Mouse (Mus musculus) lung, postnatal 10 days (tissue): ENCODE measurements at regions not wholly inside any gene's neighbourhood (a gene's known extent, or its start where the extent isn't known, plus 50 kb on each side); places are given as distances from the start of the nearest gene placed in this dataset.

ENCODE experiments used
- DNase-seq: peaks from one replicate; pipeline ENCODE4 v3.0.0; 2021

DNA sequence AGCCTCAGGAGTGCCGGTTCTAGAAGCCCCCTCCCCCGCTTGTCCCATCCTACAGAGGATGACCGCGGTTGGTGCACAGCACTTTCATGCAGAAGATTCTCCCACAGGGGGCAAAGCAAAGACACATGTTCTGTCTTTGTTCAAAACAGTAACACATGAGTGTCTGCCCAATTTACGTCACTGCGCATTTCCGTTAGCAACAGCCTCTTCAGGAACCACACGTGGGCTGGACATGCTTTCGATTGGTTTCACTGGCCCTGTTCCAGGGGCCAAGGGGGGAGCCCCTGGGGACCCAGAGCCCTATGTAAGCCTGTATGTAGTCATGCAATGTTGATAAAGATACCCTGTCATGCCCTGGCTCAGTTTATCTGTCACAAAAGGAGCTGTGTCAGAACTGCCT lies 116.2 kb upstream of the Twist2 start:
- no peak for DNase-seq

DNA sequence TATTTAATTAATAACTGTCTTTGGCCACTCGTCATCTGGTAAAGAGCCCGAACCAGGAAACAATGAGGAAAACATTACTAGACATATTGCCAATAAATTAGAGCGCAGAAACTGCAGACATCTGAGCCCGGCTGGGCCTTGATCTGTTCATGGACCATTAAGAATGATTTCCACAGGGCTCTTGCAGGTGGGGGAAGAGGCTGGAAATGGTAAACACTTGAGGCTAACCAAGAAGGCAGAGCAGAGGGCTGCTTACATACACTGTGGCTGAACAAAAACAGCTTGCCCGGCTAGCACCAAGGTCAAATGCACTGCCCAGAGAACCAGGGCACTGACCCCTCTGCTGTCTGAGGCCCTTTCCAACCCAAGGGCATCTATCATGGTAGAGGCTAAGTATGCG lies 115.5 kb upstream of the Twist2 start:
- no peak for DNase-seq

DNA sequence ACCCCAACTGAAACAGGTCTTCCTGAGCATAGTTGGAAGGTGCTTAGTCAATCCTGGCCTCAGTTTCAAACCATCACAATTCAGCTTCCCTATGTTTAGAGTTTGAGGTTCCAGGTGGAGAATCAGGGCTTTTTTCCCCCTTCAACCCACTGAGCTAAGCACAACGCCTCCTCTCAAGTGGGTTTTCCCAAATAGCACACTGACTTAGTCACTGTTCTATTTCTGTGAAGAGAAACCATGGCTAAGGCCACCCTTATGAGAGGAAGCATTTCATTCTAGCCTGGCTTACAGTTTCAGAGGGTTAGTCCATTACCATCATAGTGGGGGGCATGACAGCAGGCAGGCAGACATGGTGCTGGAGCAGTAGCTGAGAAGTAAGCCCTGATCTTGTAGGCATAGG lies 109.7 kb upstream of the Twist2 start:
- no peak for DNase-seq

DNA sequence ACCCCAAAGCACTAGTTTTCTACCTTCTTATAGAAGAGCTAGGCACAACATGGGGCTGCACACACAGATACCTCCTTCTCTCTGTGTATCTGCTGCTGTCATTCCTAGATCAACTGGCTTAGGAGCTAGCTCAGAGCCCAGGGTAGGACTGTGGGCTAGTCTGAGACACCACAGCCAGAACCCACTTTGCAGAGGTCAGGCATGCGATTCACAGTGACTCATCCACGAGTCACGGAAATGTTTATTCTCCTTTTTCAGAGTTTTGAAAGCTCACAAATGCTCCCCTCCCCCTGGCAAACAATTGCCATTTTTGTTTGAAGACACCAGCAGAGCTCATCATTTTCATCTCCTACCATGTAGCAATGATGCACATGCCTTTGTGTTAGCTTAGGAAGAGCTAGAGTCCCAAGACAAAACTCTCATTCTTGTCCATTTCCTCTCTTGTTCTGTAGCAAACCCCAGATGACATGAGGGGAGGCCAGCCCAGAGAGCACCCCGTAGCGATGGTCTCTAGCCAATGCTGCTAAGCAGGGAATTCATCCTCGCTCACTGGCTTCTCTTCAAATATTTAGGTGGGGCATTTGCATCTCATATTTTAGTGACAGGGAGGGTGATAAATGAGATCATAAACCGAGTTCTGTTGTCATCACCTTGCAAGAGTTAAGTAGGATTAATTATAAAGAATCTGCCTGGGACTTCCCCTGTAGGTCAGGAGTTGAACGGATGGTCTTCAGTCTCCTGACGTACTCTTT lies 108.4 kb upstream of the Twist2 start:
- no peak for DNase-seq

DNA sequence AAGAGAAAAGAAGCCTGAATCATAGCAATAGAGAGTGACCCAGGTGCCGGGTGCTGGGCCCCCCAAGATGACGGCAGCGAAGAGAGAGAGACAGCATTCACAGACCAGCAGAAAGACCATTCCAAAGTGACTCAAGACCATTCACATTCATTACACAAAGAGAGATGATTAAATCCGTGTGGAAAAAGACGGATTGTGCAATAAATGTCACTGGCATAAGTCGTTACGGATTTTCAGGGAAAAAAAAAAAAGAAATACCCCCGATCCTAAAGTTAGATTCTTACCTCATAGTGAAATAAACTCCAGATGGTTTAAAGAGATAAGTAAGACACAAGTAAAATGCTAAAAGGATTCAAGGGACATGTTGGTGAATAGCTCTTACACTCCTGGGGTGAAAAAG lies 104.2 kb upstream of the Twist2 start:
- no peak for DNase-seq

DNA sequence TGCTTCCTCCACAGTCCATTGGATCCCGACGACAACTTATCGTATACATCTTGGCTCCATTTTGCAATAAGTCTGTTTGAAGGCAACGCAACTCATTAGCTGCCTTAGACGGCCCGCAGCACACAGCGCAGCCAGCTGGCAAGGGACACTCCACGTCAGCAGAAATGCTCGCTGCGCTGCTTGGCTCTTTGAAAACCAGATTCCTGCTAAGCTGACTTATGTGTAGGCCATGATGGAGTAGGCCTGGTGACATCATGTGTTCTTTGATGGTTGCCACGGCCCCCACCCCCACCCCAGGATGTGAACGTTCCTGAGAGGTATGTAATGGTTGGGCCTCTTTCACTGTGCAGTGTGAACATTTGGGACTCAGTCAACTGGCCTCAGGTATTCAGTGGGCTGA lies 99.8 kb upstream of the Twist2 start:
- peak; percentile 27 for DNase-seq

DNA sequence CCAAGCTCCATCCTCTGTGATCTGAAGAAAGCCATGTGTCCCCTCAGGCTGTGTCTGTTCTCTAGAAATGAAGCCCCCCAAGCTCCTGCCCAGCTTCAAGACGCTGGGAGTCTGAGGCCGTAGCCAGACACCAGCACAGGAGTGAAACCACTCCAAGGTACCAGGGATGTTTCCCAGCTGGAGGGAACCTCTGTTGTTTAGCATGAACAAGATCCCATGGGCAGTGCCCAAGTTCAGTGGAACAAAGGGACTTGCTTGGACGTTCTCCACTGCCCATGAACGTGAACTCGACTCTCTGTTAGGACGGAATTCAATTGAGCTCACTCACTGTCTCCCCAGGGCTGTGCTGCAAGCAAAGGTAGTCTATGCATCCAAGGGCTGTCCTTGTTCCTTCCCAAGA lies 99.2 kb upstream of the Twist2 start:
- DNase-seq, result no peak

DNA sequence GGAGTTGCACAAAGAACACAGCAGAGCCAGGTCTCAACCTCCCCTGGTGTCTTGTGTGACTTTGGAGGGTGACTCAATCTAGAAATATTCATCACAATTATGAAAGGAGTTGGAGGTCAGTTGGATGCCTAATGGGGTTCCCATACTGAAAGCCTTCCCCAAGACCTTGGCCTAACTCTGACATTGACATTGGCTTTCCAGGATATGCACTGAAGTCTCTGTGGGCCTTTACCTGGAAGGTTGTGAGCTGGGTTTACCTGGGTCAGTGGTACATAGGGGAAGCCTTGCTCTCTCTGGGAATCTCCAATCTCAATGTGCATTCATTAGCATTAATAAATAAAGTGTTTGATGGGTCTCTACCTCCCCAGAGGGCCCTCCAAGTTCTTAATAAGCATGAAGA lies 98.5 kb upstream of the Twist2 start:
- no peak for DNase-seq

DNA sequence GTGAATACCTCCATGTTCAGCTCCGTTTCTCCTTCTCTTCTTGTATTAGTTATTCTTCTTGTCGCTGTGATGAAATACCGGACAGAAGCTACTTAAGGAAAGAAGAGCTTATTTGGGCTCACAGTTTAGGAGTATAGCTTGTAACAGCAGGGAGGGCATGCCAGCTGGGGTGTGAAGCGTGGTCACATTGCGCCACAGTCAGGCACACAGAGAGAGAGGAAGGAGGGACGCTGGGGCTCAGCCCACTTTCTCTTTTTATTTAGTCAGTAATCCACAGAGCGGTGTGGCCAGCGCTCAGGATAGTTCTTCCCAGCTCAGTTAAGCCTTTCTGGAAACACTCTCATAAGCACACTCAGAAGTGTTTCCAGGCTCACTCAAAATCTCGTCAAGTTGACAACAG lies 95.8 kb upstream of the Twist2 start:
- DNase-seq, result peak; percentile 22

DNA sequence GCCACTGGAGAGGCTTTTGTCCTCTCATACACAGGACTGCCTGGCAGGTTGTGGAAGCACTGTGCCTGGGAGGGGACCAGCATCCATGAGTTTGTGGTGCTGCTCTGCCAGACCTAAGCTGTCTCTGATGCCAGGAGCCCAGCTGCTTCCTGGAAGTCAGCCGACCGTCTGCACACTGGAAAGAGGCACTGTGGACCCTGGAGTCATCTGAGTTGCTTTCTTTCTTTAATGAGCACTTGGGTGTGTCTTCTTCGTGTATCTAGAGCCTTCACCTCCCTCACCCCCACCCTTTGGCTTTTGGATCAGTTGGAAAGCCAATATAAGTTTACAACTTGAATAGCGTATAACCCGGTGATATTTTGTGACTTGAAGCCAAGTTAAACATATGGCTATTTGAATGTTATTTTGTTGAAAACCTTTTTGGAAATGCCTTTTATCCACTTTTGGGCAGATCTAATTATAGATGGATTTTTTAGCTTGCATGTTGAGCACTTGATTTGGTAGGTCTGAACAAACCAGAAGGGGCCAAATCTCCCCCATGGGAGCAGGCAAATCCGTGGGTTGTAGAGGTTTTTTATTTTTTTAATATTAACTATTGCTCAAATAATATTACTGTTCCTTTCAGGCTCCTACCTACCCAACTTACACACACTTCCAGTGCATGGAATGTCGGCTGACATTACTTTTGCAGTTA lies 92.6 kb upstream of the Twist2 start:
- DNase-seq, result peak; percentile 22

DNA sequence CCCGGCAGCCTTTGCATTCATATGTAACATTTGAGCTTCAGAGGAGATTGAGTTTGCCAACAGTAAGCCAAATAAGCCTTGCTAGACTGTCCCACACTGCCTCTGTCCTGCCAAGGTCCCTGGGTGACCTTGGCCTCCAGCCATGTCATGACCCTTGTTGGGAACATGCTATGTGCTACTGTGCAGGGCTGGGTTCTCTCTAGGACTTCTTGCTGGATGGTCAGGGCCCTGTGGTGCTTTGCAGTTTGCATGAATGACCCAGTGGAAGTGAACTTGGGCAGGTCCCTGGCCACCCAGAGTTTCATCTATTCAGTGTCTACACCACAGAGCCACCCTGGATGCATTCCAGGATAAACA lies 92.0 kb upstream of the Twist2 start:
- no peak for DNase-seq

DNA sequence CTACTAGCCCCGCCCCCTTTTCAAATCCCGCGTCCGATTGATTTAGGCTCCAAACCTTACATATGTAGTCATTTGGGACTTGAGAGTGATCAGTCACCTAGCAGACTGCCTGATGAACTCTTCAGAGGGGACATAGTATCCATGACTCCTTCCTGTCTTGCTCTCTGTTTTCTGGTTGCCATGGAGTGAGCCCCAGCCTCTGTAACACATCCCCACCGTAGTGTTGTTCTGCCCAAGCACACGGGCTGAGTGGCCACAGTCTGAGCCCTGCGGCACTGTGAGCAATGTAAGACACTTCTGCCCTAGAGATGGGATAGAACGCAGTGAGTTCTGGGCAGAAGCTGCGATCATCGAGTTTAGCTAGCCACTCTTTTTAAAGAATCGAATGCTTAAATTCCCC lies 88.1 kb upstream of the Twist2 start:
- DNase-seq, result no peak

DNA sequence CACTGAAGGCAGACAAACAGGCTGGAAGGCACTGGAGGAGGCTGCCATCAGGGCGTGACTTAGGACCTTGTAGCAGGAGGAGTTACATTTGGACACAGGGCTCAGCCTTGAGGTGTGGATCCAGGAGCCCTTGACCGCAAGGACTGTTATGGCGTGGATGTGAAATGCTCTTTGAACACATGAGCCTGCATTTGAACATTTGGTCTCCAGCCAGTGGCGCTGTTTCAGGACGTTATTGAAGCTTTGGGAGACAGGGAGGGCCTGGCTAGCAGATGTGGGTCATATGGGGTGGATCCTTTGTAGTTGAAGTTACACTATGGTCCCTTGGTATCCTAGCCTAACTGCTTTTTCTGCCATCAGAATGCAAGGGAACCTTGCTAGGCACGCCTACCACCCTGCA lies 87.0 kb upstream of the Twist2 start:
- DNase-seq, result peak; percentile 9

DNA sequence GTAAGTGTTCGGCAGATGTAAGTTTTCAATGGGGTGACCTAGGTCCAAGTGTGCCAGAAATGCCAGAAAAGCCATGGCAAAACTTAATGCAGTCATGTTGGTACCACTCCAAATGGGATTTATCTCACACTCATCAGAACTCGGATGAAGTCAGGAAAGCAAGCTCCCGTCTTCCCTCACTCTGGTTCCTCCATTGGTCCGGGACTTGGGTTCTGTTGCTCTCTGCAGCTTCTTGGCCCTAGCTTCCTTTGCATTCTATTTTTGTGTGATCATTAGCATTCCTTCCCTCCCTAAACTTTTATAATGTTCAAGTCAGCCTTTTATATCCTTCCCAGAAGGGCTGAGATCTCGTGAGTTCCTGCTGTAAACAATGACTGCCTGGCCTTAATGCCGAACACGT lies 85.9 kb upstream of the Twist2 start:
- DNase-seq, result no peak

DNA sequence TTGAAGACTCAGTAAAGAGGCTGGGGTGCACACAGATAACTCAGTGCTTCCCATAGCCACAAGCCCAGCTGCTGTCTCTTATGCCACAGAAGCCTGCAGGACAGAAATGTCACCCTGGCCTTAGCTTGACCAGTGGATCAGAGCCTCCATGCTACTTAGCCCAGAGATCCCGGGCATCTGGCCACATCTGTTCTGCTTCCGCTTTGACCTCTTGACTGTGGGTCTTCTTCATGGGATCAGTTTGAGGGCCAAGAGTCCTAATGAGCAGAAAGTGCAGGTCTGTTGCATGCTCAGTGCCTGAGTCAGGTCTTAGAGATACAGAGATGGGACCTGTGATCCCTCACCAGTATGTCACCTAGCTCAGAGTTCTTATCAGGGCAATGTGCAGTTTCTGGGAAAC lies 85.5 kb upstream of the Twist2 start:
- DNase-seq, result no peak

DNA sequence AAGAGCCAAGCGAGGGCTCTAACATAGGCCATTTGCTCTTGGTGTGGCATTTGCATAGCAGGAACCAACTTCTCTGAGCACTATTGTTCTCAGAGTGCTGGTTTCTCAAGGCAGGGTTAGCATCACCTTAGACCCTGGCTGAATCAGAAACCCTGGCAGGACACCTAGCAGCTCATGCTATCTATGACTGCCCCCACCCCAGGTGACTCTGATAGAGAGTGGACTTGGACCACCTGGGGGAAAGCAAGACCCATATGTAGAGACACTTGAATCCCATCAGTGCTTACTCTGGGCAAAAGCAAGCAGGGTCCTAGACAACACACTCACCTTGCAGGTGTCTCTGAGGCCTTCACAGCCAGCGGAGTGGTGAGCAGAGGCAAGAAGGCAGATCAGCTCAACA lies 84.4 kb upstream of the Twist2 start:
- DNase-seq, result no peak

DNA sequence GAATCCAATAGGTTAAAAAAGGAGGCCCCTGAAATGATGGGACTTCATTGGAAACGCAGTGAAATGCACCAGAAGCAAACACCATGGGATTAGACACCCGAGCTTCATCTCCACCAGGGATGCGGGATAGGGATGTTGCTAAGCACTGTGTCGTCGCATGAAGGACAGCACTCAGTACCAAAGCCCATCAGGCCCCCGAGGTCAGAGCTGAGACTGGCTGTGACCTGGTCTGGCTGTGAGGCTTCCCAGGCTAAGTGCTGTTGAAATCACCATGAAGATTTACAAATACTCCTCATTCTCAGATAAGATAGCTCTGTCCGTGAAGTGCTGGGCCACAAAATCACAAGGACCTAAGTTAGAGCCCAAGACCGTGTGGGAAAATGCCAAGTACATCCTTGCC lies 83.3 kb upstream of the Twist2 start:
- DNase-seq, result no peak

DNA sequence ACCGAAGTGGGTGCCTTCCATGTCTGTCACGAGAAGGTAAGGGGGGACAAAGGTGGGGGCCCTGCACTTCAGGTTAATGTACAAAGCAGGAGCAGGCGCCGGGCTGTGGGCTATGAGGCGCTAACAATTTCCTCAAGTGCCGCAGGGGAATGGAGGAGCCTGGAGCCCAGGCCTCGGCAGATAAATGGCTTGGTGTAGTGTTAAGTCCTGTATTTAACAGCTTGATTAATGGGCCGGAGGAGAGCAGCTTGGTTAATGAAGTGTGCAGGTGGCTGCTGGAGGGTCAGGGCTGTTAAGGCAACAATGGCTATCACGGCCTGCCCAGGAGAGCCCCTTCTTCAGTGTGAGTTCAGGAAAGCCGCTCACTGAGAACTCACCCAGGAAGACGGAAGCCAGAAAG lies 72.0 kb upstream of the Twist2 start:
- DNase-seq, result no peak

DNA sequence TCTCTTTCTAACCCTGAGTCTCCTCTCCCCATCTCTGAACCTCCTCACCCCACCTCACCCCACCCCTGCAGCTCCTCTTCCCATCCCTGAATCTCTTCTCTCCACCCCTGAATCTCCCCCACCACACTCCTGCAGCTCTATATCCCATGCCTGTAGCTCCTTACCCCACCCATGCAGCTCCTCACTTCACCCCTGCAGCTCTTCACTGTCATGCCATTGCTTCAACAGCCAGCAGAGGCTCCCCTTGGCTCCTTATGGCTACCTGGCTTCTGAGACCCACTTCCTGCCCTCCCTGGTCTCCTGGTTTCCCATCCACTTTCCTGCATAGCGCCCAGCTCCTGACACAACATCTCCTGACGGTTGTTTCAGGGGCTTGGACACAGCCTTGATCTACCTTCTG lies 71.0 kb upstream of the Twist2 start:
- DNase-seq, result no peak

DNA sequence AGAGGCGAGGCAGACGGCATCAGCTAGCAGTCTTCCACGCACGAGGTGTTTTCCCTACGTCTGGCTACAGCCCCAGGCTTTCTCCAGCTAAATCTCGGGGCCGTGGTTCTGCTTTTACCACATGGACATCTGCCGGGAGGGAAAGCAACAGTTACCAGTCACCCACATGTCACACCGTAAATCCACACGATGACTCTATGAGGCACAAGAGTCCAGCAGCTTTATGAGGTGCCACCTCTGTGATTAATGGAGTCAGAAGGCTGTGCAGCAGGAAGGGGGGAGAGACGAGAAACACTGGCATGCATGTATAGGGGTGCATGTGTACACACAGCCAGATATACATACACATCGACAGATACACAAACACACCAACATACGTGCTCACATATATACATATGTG lies 69.6 kb upstream of the Twist2 start:
- DNase-seq, result no peak

DNA sequence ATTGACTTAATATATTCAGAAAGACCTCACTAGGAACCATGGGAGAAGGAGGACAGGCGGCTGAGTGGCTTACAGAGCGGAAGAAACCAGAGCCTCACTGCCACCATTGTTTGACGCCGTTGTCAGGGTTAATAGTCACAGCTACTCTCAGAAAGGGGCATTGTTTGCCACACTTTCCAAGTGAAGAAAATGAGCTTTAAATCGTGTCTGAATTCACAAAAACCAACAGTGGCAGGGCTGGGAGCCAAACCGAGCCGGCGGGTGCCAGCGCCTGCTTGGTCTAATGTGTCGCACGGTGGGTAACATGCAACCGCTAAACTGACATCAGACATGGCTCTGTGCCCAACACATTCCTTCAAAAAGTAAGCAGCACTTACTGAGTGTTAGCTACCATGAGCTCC lies 68.8 kb upstream of the Twist2 start:
- DNase-seq, result peak; percentile 37

DNA sequence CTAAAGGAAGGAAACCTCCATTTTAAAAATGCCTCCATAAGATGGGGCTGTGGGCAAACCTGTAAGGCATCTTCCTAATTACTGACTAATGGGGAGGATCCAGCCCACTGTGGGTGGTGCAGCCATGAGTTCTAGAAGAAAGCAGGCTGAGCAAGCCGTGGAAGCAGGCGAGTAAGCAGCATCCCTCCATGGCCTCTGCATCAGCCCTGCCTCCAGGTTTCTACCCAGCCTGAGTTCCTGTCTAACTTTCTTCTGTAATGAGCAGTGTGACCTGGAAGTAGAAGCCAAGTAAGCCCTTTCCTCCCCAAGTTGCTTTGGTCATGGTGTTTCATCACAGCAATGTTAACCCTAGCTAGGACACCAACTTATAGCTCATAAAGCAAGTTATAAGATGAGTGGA lies 66.5 kb upstream of the Twist2 start:
- DNase-seq, result no peak

DNA sequence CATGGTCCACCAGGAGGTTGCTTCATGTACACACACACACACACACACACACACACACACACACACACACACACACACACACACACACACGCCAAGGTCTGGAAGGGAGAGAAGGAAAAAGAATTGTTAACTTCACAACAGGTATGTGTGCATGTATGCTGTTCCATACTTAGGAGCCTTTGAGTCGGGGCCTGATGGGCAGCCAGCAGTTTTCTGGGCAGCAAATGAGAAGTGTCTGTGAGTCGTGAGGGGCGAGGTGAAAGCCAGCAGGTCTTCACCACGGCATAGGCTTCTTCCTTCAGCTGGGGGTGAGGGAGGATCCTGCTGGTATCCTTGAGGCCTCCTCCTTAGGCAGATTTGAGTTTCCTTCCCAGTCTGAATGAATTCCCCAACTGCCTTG lies 65.8 kb upstream of the Twist2 start:
- DNase-seq, result no peak

DNA sequence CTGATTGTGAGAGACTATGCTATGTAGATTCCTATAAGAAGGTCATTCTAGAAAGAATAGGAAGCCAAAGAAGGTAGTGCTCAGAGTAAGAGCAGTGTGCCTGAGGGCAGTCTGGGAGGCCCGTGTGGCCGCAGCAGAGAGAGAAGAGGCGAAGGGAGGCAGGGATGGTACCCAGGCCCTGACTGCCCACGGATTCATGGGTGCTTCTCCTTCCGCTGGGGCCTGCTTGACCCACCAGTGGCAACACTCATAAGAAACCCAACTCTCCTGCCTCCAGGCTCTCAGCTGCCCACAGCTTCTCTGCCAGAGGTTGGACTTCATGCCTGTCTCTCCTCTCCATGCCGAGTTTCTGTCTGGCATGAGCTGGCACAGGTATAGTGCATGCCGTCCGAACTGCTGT lies 60.6 kb upstream of the Twist2 start:
- no peak for DNase-seq

DNA sequence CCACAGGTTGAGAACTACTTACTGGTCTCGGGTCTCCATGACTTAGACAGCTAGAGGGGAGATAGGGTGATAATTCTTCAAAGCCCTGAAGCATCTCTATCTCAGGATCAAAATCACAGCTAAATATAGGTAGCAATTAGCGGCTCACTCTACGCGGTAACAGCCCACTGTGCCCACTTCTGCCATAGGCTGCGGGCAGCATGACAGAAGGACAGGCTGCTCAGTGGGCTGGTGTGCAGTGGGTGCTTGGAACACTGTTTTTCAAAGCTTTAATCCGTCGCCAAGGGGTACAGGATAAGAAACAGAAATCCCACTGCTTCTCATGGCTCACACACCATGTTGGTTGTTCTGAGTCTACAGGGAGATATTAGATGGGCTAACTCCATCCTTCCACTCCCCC lies 59.2 kb upstream of the Twist2 start:
- DNase-seq, result no peak
